Mouse (Mus musculus) adrenal gland, postnatal 36 days (tissue): ENCODE measurements around the gene Tspan11. TPM values are rescaled to one million over a fixed set of nuclear protein-coding genes. Genes with fewer than 3 reads are reported as not detected.

Experiments
- DNase-seq, 2 experiments: peaks; one replicate each; pipeline ENCODE4 v3.0.0; 2021; ENCODE audit warnings: mixed read lengths in 1 of 2
- long read RNA-seq, 2 experiments: library from polyadenylated mRNA; stranded (forward); transcript quantifications; one replicate each; pipeline ENCODE4 v2.0.0; 2021; ENCODE audit warnings: borderline sequencing depth in 2 of 2
- total RNA-seq, 2 experiments: library from RNA; stranded (reverse); gene quantifications; 2 replicates each; pipeline ENCODE4 v1.2.3; 2021

The Tspan11 gene
- total RNA-seq = 10 to 100 TPM in 1 of 2 experiments, 1 to 10 TPM in 1; 5.2 to 25.9 TPM
- long read RNA-seq, experiment 1, full-length matches to known transcripts = 6 of 7 reads
- long read RNA-seq, experiment 1, partial matches to known transcripts = 1 of 7 reads
- long read RNA-seq, experiment 1, other reads (novel, unspliced or antisense) = 0 of 7 reads
- long read RNA-seq, experiment 2, full-length matches to known transcripts = 4 of 4 reads
- long read RNA-seq, experiment 2, partial matches to known transcripts = 0 of 4 reads
- long read RNA-seq, experiment 2, other reads (novel, unspliced or antisense) = 0 of 4 reads

DNA sequence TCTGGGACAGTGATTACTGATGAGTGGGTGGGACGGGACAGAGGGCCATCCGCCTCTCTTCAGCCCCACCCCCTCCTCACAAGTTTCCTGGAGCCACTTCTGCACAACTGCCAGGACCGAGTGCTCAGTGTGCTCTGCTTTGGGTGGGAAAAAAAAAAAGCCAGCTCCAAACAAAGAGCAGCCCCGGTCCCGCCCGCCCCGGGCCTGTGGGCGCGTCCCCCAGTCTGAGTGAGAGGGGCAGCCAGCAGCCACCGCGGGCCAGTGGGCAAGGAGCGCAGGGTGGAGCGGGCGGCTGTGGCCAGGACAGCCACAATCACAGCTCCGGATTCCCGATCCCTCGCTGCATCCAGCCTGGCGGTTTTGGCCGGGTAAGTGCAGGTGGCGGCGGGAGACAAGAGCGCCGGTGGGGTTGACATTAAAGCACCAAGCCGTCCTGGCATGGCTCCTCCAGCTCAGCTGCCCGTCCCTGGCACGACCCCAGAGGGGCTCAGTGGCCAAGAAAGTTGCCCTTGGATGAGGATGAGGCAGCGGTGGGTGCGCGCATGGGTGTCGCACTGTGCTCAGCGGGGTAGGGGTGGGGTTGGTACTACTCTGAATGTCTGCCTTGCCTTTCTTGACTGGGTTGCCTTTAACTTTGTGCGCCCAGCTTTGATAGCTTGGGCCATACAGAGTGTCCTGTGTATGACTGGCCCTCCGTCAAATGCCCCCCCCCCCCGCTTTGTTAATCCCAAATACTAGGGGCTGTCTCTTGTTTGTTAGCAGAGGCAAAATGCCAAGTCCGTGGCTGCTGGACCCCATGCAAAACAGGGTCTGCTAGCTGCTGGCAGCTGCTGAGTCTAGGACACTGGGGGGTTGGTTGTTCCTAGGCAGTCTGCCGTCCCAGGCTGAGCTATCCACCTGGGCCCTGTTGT is at the start of gene Tspan11:
Gene Tspan11, plus strand, starts transcription at position 79 of the 911 bp plus-strand sequence.
- DNase-seq = peak; percentile 67 to 77

DNA sequence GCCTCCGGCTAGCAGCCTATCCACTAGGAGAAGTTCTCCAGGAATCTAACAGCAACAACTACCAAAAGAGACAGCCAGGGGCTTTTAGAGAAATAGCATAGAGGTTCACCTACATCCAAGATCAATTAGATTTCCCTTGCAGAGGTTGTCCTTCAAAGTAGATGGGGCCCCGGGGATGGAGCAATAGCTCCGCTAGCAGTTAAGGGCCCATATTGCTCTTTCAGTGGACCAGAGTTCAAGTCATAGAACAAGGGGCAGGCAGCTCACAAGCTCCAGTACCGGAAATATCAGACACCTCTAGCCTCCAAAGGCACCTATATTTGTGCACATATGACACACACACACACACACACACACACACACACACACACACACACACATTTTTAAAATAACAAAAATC is 49.5 kb upstream of the Tspan11 start:
- DNase-seq = no peak

DNA sequence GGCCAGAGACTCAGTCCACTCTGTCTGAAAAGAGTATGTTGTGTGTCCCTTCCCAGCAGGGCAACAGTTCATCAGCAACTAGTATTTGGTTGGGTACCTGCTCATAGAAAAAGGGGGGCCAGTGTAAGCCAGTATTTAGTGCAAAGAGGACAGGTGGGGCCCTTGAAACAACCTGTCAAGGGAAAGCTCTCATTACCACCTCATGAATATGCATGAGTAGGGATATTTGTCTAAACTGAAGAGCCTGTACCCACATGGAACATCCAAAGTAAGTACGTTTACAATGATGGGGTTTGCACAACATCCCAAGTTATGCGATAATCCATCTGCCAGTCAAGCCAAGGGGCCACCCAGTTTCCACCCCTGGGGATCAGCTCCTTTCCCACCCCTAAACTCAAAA is 47.9 kb upstream of the Tspan11 start:
- no peak for DNase-seq

DNA sequence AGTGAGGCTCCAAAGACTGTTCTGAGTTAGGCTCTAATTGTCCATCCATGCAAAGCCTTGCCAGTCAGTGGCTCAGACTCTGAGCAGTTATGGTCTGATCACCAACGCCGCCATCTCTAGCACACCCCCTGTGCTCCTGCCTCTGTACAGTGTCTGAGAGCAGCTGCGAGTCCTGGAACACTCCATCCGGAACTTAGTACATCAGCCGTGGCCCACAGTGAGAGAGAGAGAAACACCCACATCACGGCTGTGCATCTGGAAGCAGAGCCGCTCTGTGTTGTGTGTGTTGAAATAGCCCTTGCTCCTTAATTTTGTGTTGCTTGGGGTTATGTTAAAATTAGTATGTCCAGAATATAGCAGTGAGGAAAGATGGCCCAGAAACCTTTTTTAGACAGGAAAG is 47.2 kb upstream of the Tspan11 start:
- no peak for DNase-seq

GRCm38 (mm10) chr6:127841326-127841725 is 46.1 kb upstream of the Tspan11 start:
- DNase-seq = no peak

GRCm38 (mm10) chr6:127846521-127846920 is 40.9 kb upstream of the Tspan11 start:
- DNase-seq = peak; percentile 25 to 42

DNA sequence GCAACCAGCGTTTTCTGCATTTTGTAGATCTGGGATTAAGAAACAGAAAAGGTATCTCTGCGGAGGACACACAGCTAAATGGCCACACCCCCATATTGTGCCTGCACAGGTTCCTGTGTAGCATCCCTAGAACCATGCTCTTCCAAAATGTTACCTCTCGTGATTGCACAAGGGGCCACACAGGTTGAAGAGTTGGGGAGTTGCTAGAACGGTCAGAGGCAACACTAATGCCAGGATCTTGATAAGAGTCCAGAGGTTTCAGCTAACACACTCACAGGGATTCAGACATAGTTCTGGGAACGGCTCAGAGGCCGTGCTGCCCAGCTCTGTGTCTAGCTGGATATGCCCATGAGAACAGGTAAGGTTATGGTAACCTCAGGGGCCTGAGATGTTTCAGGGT is 37.9 kb upstream of the Tspan11 start:
- no peak for DNase-seq

DNA sequence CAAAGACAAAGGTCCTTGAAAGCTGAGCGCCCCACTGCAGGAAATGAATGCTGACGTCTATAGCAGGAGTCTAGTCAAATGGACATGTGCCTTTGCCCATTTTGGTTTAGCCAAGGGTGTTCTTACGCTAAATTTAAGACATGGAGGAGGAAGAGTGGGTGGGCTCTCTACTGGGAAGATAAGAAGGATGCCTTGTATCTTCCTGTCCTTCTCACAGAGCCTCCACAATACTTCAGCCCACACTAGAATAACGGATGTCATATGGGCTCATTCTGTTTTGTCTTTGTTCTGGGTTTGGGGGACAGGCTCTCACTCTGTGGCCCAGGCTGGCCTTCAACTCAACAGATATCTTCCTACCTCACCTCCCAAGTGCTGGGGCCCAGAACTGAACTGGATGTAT is 35.8 kb upstream of the Tspan11 start:
- no peak for DNase-seq

DNA sequence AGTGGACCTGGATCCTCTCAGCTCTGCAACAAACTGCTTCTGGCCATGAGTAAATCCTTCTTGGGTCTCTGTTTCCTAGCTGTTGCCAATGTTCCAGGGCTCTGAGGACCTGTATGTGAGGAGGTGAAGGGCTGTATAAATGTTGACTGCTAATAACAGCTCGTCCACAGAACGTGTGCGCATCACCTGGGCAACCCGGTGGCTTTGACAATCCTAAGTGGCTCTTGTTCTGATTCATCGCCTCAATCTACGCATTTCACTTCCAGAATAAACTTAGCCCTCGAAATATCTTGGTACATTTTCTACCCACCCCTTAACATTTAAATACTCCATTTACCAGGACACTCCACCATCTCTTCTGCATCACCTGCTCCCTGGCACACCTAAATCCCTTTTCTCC is 34.1 kb upstream of the Tspan11 start:
- no peak for DNase-seq

DNA sequence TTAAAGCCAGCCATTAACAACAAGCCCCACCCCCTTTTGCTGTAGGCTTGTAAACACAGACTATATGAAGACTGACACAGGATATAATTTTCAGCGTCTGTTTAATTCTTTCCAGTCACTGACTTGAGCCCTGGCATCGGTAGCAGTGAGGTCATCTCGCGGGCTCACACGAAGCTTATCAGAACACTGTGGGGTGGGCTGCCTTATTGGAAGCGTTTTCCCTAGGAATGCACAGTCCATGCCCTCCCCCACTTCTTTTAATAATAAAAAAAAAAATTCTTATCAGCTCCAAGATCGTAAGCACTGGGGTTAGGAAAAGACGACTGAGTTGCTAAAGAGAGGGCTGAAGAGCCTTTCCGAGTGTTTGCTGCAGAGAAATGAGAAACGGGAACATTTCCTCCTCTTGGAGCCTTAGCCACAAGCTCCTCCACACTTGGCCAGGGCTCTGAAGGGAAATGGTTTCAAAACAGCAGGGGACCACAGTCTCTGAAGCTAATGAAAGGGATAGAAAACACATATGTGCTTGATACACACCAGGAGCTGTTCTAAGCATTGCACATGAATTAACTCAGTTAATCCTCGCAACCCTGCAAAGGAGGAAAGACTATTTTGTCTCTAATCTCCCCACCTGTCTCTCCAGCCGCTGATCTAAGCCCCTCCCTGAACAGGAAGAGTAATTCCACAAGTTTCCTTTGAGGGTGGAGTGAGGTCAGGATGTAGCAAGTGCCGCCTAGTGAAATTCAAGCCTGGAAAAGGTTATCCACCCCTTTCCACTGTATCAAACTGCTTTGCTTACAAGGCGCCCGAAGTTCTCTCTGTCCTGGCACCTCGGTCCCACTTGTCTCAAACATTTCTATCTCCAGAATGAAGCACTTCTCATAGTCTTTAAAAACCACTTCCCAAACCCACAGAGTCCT is 33.4 kb upstream of the Tspan11 start:
- DNase-seq = no peak

DNA sequence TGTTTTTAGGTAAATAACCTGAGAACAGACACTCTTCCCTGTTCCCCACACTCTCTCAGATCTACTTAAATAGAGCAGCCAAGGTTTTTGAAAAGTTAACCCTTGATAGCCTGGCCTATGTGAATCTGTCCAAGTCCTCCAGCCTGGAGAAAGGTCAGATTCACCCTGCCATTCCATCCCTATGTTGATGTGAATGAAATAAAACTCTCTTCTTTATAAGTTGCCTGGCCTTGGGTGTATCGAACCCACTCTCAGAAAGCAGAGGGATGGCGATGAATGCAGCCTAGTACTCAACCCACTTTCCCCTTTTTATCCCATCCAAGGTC is 32.7 kb upstream of the Tspan11 start:
- DNase-seq = no peak

DNA sequence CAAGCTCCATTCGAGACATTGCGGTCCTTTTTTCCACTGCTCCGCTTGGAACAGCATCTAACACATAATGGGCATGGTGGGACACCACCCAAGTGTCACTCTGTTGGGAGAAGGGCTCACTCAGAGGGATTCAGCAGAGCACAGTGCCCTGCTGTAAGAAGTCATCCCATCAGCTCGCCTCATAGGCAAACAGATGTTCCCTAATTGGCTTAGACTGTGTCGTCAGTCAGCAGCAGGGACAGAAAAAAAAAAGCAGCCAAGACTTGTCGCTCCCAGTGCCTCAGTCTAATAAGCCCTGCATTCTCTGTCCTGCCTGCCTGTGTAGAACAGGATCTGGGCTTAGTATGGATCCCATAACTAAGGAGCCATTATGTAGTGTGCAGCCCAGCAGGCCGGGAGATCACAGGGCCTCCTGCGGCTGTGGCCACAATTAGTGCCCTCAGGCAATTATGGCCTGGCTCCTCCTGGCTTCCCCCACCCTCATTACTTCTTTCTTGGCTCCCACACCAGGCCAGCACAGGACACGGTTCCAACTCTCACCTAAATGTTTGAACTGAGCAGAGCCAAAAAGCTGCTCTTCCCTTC is 31.6 kb upstream of the Tspan11 start:
- DNase-seq = no peak

- no peak for DNase-seq
These were observed 25.4 kb upstream of the Tspan11 start for GRCm38 (mm10) chr6:127861951-127862350.

- DNase-seq = no peak
These were observed 22.0 kb upstream of the Tspan11 start for GRCm38 (mm10) chr6:127865391-127865790.

DNA sequence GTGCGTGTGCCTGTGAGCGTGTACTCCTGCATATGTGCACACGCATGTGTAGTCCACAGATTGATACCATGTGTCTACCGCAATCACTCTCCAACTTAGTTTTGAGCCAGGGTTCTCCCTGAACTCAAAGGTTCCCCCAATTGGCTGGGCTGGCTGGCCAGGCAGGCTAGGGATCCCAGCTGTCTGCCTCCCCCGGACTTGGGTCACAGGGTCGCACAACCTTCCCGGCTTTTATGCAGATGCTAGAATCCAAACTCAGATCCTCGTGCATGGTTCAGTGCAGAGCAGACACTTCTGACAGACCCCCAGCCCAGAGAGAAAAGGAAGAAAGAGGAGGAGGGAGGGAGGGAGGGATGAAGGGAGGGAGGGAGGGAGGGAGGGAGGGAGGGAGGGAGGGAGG is 18.8 kb upstream of the Tspan11 start:
- no peak for DNase-seq

DNA sequence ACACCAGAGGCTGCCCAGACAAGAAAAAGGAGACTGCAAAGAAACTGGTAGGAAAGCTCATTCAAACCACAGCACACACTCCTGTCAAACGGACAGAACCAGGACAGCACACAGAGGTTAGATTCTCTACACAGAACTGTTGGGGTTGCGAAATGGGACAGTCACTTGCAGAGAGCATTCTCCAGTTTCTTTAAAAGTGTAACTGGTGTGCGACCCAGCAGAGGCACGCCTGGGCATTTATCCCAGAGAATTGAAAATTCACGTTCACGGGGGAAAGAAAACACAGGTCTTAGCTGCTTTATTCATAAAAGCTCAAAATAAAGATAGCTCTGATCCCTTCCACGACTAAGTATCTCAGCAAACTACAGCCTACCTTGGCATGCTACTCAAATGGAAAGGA is 18.3 kb upstream of the Tspan11 start:
- DNase-seq = no peak

DNA sequence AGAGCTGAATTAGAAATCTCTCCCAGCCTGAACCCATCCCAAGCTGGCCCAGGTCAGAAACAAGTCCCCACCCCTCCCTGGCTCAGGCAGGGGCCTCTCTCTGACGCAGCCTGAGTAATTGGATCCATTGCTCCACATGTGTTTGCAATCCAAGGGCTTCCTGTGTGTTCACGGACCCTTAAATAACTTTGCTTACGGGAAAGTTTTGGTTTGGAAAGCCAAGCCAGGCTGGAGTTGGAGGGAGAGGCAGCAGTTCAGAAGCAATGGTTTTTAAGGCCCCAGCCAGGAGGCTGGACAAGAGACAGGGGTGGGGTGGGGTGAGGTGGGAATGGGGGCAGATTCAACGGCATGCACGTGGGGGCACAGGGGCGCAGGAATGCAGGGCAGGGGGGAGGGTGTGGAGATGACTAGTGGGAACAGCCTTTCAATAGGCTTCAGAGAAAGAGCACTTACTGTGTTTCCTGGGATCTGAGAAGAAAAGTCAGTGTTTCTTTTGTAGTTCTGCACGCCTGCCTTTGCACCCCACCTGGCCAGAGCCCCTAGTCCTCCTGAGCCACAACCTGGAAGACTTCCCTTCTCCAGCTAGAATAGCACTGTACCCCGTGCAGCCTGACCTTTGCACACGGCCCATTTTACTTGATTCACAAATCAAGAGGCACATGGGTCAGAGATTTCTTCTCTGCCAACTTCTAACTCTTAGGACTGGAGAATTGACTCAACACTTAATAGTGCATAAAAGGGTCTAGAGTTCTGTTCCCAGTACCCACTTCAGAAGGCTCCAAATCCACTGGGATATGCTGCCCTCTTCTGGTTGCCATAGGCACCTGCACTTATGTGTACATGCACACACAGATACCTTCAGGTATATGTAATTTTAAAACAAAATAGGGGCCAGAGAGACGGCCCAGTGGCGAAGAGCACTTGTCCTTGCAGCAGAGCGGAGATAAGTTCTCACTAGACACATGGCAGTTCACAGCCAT is 16.8 kb upstream of the Tspan11 start:
- DNase-seq = no peak

GRCm38 (mm10) chr6:127871436-127871835 is 16.0 kb upstream of the Tspan11 start:
- DNase-seq = no peak

DNA sequence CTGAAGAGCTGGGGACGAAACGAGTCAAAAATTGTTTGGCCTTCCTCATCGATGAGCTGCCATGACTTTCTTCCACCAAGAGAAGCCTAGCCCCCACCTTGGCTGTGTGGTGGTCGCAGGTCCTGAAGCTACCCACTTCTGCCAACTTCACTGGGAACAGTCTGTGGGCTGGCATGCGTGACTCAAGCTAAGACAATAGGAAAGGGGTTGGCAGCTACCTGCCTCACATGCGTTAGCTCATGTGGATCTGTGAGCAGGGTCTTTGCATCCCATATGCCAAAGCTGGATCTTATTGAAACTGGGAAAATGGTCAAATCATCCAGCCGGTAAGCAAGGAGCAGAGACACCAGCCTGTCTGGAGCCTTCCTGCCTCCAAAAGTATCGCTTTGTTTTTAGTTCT is 14.8 kb upstream of the Tspan11 start:
- DNase-seq = no peak

DNA sequence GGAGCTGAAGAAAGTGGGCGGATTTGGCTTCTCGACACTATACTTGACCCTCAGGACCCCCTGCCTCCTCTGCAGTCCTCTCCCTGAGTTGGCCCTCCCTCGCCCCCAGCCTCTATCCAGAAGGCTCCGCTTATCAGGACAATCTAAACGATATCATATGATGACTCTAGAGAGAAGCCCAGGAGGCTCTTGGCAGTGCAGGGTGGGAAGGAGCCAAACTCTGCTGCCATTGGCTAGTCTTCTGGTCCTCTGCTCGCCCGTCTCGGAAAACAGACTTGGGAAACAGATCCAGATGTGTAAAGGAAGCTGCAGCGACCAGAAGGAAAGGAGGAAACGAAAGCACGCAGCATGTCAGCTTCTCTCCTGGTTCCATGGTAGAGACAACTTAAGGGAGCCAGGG is 11.5 kb upstream of the Tspan11 start:
- no peak for DNase-seq

DNA sequence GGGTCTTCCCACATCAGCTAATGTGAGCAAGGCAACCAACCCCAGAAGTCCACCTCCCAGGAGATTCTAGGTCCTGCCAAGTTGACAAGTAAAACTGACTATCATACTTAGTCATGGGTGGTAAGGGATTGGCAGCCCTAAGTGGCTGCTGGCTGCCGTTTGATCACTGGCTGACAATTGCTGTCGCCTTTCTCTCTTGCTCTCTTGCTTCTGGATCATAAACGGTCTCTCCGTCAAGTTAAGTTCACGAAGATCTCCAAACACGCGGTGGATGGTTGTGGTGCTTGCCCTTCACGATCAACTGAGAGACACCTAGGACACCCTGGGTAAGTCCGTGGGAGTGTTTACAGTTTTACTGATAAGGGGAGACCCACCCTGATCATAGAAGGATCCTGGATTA is 11.0 kb upstream of the Tspan11 start:
- DNase-seq = no peak
